Mouse (Mus musculus) Muller cell, postnatal 12 days (primary cell): ENCODE data around the gene Eps15l1.
A peak's percentile ranks its signal among the peaks of the same experiment; 100 is the strongest.

Source experiments
- DNase-seq: peaks from one replicate; pipeline ENCODE4 v3.0.0-alpha.2; 2015; ENCODE audit errors: inconsistent ontology term

The Eps15l1 gene

GRCm38 (mm10) chr8:72421362-72422335 lies at the start of gene Eps15l1:
Gene Eps15l1, minus strand, starts transcription at chr8:72421460.
- peak; percentile 98 for DNase-seq

DNA sequence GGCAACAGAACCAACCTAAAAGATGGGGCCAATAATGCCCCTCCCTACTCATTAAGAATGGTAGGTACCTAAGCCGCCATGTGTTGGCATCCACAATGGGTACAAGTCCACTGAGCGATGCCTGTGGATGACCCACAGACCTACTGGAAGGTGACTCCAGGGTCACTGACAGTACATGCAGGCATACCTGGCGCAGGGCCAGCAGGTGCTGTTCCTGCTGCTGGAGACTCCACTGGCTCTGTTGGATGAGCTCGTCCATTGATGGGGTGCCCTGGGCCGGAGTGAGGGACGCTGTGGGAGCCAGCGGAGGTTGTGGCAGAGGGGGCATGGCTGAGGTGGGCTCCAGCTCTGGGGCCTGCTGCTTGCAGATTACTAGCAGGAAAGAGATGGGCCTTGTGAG lies 49.4 kb upstream of the Eps15l1 start:
- no peak for DNase-seq

GRCm38 (mm10) chr8:72469984-72470383 lies 48.7 kb upstream of the Eps15l1 start:
- no peak for DNase-seq

GRCm38 (mm10) chr8:72469243-72469642 lies 48.0 kb upstream of the Eps15l1 start:
- no peak for DNase-seq

DNA sequence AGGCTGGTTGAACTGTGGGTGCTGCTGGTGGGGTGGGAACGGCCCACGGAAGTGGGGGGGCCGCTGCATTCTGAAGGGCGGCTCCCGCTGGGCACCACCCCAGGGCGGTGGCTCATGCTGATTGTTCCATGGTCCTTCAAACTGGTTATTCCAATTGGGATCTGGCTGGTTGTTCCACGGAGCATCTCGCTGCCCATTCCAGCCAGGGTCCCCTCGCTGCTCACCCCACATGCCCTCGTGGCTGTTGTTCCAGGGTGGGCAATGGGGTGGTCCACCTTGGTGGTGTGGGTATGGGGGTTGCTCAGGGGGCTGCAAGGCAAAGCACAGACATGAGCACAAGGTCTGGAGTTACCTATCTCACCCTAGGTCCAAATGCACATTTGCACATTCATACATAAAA lies 43.0 kb upstream of the Eps15l1 start:
- DNase-seq, result no peak

GRCm38 (mm10) chr8:72459881-72460533 lies 38.7 kb upstream of the Eps15l1 start:
- no peak for DNase-seq

- no peak for DNase-seq
Observed at GRCm38 (mm10) chr8:72458457-72458856, 37.2 kb upstream of the Eps15l1 start.

DNA sequence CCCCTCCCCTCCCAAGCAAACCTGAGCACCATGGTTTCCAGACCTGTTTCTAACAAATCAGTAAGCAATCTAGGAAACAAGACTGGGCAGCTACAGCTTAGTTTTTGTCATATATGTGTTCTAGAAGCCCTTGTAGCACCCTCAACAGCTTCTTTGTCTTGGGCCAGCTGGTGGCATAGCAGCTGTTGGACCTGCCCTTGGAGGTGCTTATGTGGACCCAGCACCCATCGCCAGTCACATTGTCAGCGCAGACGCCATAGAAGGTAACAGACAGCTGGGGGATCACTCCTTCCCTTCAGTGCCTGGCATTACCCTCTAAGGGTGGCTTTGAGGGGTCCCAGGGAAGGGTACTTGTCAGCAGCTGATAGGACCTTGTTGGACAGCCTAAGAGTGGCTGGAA lies 36.5 kb upstream of the Eps15l1 start:
- DNase-seq, result no peak

GRCm38 (mm10) chr8:72455317-72455716 lies 34.1 kb upstream of the Eps15l1 start:
- DNase-seq, result no peak

DNA sequence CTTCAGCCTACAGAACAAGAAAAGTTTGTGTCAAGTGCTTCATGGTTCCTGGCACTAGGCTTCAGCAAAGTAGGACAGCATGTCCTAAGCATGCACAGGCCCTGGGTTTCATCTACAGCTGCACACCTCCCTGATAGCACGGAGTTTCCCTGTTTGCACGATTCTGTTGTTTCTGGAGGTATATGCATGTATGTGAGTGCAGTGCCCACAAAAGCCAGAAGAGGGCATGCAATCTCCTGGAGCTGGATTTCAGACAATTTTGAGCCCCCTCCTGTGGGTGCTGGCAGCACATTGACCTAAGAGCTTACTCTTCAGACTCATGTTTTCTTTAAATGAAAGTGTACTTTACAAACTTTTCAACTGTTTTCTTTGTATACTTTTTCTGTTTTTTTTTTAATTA lies 32.6 kb upstream of the Eps15l1 start:
- DNase-seq, result no peak

GRCm38 (mm10) chr8:72451516-72451915 lies 30.3 kb upstream of the Eps15l1 start:
- DNase-seq, result no peak

DNA sequence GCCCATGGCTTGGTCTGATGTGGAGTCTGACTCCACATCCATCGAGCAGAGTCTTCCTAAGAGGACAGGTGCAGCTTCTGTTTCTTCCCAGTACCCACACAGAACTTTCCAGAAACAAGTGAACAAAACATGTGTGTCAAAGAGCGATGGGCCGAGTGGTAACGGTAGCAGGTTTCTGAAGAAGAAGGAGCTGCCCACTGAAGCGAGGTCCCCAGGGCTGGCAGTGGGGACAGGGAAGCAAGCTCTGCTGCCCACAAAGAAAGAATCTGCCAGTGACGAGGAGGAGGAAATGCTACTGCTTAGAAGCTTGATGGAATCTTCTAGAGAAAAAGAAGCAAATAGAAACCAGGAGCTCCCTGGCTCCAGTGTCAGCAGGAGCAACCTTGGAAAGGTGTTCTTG lies 23.8 kb upstream of the Eps15l1 start:
- peak; percentile 6 for DNase-seq

DNA sequence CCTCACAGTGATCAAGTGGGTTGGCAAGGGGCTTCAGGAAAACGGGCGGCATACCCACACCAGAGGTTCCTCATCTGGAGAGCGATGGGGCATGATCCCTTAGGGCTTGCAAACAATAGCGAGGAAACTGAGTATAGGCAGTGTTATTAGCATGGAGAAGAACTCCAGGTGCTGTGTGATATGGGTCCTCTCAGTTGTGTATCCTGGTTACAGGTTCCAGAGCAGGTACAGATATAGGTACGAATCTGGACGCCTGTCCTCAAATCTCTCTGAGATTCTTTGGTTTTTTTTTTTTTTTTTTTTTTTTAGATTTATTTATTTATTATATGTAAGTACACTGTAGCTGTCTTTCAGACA lies 22.7 kb upstream of the Eps15l1 start:
- DNase-seq, result no peak

GRCm38 (mm10) chr8:72443338-72443993 lies 22.2 kb upstream of the Eps15l1 start, which contains the start of the genes Calr3 and 1700030K09Rik:
Gene Calr3, minus strand, starts transcription at chr8:72443870.
Gene 1700030K09Rik, plus strand, starts transcription at chr8:72443880.
- peak; percentile 98 for DNase-seq

GRCm38 (mm10) chr8:72438248-72439015 lies 17.2 kb upstream of the Eps15l1 start:
- DNase-seq, result no peak

DNA sequence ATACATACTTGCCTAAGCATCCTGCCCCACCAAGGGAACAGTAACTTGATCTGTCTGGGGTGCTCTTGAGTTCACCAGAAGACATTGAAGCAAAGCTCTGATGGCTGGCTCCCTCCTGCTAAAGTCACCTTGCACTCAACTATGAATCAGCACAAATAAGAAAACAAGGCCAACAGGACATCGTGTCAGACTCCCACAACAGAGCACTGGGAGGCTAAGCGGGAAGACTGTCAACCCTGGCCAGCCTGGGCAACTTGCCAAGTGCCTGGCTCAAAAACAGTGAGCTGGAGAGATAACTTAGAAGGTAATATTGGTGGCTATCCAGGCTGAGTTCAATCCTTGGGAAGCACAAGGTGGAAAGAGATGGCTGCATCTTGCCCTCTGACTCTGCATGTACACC lies 13.7 kb upstream of the Eps15l1 start:
- peak; percentile 42 for DNase-seq

DNA sequence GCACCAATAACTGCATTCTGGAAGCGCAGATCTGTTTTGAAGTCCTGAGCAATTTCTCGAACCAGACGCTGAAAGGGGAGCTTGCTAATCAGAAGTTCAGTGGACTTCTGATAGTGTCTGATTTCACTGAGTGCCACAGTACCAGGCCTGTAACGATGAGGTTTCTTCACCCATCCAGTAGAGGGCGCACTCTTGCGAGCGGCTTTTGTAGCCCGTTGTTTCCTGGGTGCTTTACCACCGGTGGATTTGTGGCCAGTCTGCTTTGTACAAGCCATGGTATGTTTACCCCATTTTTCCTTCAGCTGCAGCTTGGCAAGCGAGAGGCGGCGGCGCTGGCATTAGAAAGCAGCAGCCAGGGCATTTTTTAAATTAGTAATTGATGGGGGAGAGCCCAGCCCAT lies 8.4 kb upstream of the Eps15l1 start:
- no peak for DNase-seq

- DNase-seq, result no peak
Observed at GRCm38 (mm10) chr8:72422926-72423325, 1.7 kb upstream of the Eps15l1 start.

- peak; percentile 54 for DNase-seq
Observed at GRCm38 (mm10) chr8:72420571-72421361, 494 bp downstream of the Eps15l1 start.

GRCm38 (mm10) chr8:72418073-72418472 lies 3.2 kb downstream of the Eps15l1 start:
- no peak for DNase-seq

GRCm38 (mm10) chr8:72415252-72415651 lies 6.0 kb downstream of the Eps15l1 start:
- no peak for DNase-seq
